Mouse (Mus musculus) cerebellum, adult 2 months (tissue): Measurements from ENCODE around the gene Wipf1.

ENCODE experiments used
- CTCF ChIP-seq: fragments of 200-500 bp; IDR thresholded peaks from 2 replicates; pipeline ENCODE4 v1.5.1; 2011; ENCODE audit warnings: low read depth, mild to moderate bottlenecking, control low read depth, low read length, moderate library complexity, borderline replicate concordance; ENCODE audit not compliant: insufficient read depth
- POLR2A ChIP-seq: fragments of 200-500 bp; IDR thresholded peaks from 2 replicates; pipeline ENCODE4 v1.6.1; 2011; ENCODE audit warnings: low read length, control low read depth, borderline replicate concordance; ENCODE audit not compliant: insufficient read depth

- TF ChIP-seq POLR2A (no peak), CTCF (no peak)
Observed at GRCm38 (mm10) chr2:73496944-73497343, 32.6 kb downstream of the Wipf1 start.
